Mouse (Mus musculus) limb, embryonic 11.5 days (tissue): ENCODE measurements around the gene Ctps. TPM values are rescaled to one million over a fixed set of nuclear protein-coding genes. Genes with fewer than 3 reads are reported as not detected.

Experiments used
- ATAC-seq: fragments of 200-750 bp; cut with Nextera tagmentation; 2 replicates; pipeline ENCODE4 v1.8.0; 2017; ENCODE audit warnings: low read depth; ENCODE audit not compliant: insufficient number of reproducible peaks, low FRiP score, low TSS enrichment
- DNase-seq: peaks from one replicate; pipeline ENCODE4 v3.0.0-alpha.2; 2015; ENCODE audit warnings: low spot score
- H3K27ac ChIP-seq: fragments of 300-500 bp; sonication (generic); replicated peaks from 2 replicates; pipeline ENCODE4 v1.5.1; 2014; ENCODE audit warnings: low read depth, mild to moderate bottlenecking, low read length
- H3K27me3 ChIP-seq: fragments of 300-500 bp; sonication (generic); 2 replicates; pipeline ENCODE4 v1.6.1; 2014; ENCODE audit warnings: mild to moderate bottlenecking, low read length, mixed read lengths; ENCODE audit not compliant: control insufficient read depth, insufficient read depth
- H3K36me3 ChIP-seq: fragments of 300-500 bp; sonication (generic); 2 replicates; pipeline ENCODE4 v1.6.1; 2014; ENCODE audit warnings: mild to moderate bottlenecking, low read length, moderate library complexity, mixed read lengths; ENCODE audit not compliant: control insufficient read depth, insufficient read depth
- H3K4me1 ChIP-seq: fragments of 300-500 bp; sonication (generic); 2 replicates; pipeline ENCODE4 v1.6.1; 2014; ENCODE audit warnings: low read length, mixed read lengths; ENCODE audit not compliant: control insufficient read depth, insufficient read depth
- H3K4me2 ChIP-seq: fragments of 300-500 bp; sonication (generic); 2 replicates; pipeline ENCODE4 v1.6.1; 2014; ENCODE audit warnings: low read depth, mild to moderate bottlenecking, moderate library complexity; ENCODE audit not compliant: severe bottlenecking
- H3K4me3 ChIP-seq: fragments of 300-500 bp; sonication (generic); 2 replicates; pipeline ENCODE4 v1.5.1; 2014; ENCODE audit warnings: low read depth, low read length
- H3K9ac ChIP-seq: fragments of 300-500 bp; sonication (generic); 2 replicates; pipeline ENCODE4 v1.6.1; 2014; ENCODE audit warnings: mild to moderate bottlenecking, low read length
- H3K9me3 ChIP-seq: fragments of 300-500 bp; sonication (generic); 2 replicates; pipeline ENCODE4 v1.6.1; 2016; ENCODE audit warnings: low read length; ENCODE audit not compliant: control insufficient read depth
- WGBS: fragments of 180-500 bp; shearing (Covaris S2); extraction: QIAGEN DNeasy Blood & Tissue Kit; methylation state at CpG from one replicate; pipeline ENCODE4 v1.1.7; 2014; 5-methylcytosine and 5-hydroxymethylcytosine counted together
- polyA plus RNA-seq: library from polyadenylated mRNA; unstranded; fragments of >200 nt; fragmentation: Nextera tagmentation; extraction: Ambion mirVana; gene quantifications from 2 replicates; pipeline ENCODE4 v1.2.1, GENCODE M21; 2014

Gene Ctps
- polyA plus RNA-seq, 1 experiment from 2014 or later: 138 TPM

GRCm38 (mm10) chr4:120516907-120517306, 53.2 kb downstream of the Ctps start:
- no peak for DNase-seq
- Histone ChIP-seq H3K9ac (no peak overlapping the region), H3K36me3 (peaks cover 2% of the 10 kb centered on the region; the same call in 1 of the 2 replicates), H3K4me2 (no peak overlapping the region), H3K4me1 (no peaks in the 10 kb centered on the region), H3K4me3 (no peak overlapping the region), H3K9me3 (no peaks in the 10 kb centered on the region), H3K27ac (no peak overlapping the region), H3K27me3 (no peaks in the 10 kb centered on the region)
- 92% methylated on average over 7 of the region's 7 CpGs for WGBS
- ATAC-seq: no peak

GRCm38 (mm10) chr4:120516491-120516890, 53.6 kb downstream of the Ctps start:
- peaks cover 2% of the 10 kb centered on the region; the same call in 1 of the 2 replicates for H3K36me3 ChIP-seq
- no peak overlapping the region for H3K27ac ChIP-seq
- 94% methylated on average over 7 of the region's 7 CpGs for WGBS
- H3K4me1 ChIP-seq: no peaks in the 10 kb centered on the region
- H3K9ac ChIP-seq: no peak overlapping the region
- no peak for DNase-seq
- no peaks in the 10 kb centered on the region for H3K27me3 ChIP-seq
- no peak overlapping the region for H3K4me2 ChIP-seq
- ATAC-seq: no peak
- no peak overlapping the region for H3K4me3 ChIP-seq
- no peaks in the 10 kb centered on the region for H3K9me3 ChIP-seq

- H3K36me3 ChIP-seq: peaks cover 2% of the 10 kb centered on the region; the same call in 1 of the 2 replicates
- H3K4me1 ChIP-seq: no peaks in the 10 kb centered on the region
- no peaks in the 10 kb centered on the region for H3K9me3 ChIP-seq
- no peak overlapping the region for H3K9ac ChIP-seq
- DNase-seq (no peak), ATAC-seq (no peak)
- no peak overlapping the region for H3K4me3 ChIP-seq
- no peak overlapping the region for H3K4me2 ChIP-seq
- H3K27ac ChIP-seq: no peak overlapping the region
- WGBS: 96% methylated on average over 2 of the region's 2 CpGs
- no peaks in the 10 kb centered on the region for H3K27me3 ChIP-seq
Observed at GRCm38 (mm10) chr4:120514366-120514765, 55.7 kb downstream of the Ctps start.

- H3K27ac ChIP-seq: no peak overlapping the region
- DNase-seq (no peak), ATAC-seq (no peak)
- H3K9me3 ChIP-seq: no peaks in the 10 kb centered on the region
- no peaks in the 10 kb centered on the region for H3K4me1 ChIP-seq
- peaks cover 4% of the 10 kb centered on the region; the same call in 1 of the 2 replicates for H3K36me3 ChIP-seq
- 95% methylated on average over 4 of the region's 4 CpGs for WGBS
- H3K4me2 ChIP-seq: no peak overlapping the region
- no peak overlapping the region for H3K9ac ChIP-seq
- no peak overlapping the region for H3K4me3 ChIP-seq
- no peaks in the 10 kb centered on the region for H3K27me3 ChIP-seq
Observed at GRCm38 (mm10) chr4:120511203-120511602, 58.9 kb downstream of the Ctps start.

GRCm38 (mm10) chr4:120506955-120507354, 63.1 kb downstream of the Ctps start:
- H3K4me2 ChIP-seq: no peak overlapping the region
- H3K4me3 ChIP-seq: no peak overlapping the region
- H3K36me3 ChIP-seq: peaks cover 4% of the 10 kb centered on the region; the same call in 1 of the 2 replicates
- no peak overlapping the region for H3K9ac ChIP-seq
- no peaks in the 10 kb centered on the region for H3K9me3 ChIP-seq
- H3K4me1 ChIP-seq: no peaks in the 10 kb centered on the region
- DNase-seq: no peak
- no peak overlapping the region for H3K27ac ChIP-seq
- H3K27me3 ChIP-seq: no peaks in the 10 kb centered on the region
- 100% methylated on average over 1 of the region's 1 CpGs for WGBS
- ATAC-seq: no peak

Other genes starting within 250 kb of the Ctps start
- 36.9 and 42.2 TPM in 2 replicates for gene Scmh1, start 165.0 kb downstream of the Ctps start, polyA plus RNA-seq
- not detected in 2 replicates for gene Slfnl1, start 38.0 kb downstream of the Ctps start, polyA plus RNA-seq
- not detected in 2 replicates for gene Gm8439, start 18.5 kb upstream of the Ctps start, polyA plus RNA-seq
- 5.9 and 7.3 TPM in 2 replicates for gene Cited4, start 96.3 kb upstream of the Ctps start, polyA plus RNA-seq
- 5.1 and 6.1 TPM in 2 replicates for gene Kcnq4, start 178.3 kb upstream of the Ctps start, polyA plus RNA-seq